Mouse (Mus musculus) kidney, postnatal 14 days (tissue): ENCODE measurements around the gene H2-T3.
"Not testable (repeated sequence)": the region's sequence is repeated elsewhere in the genome, so short reads cannot be mapped to it uniquely, and the experiment has no call there.

Experiments used
- DNase-seq: peaks from one replicate; pipeline ENCODE4 v3.0.0; 2022; ENCODE audit warnings: mixed read lengths

Gene H2-T3

DNA sequence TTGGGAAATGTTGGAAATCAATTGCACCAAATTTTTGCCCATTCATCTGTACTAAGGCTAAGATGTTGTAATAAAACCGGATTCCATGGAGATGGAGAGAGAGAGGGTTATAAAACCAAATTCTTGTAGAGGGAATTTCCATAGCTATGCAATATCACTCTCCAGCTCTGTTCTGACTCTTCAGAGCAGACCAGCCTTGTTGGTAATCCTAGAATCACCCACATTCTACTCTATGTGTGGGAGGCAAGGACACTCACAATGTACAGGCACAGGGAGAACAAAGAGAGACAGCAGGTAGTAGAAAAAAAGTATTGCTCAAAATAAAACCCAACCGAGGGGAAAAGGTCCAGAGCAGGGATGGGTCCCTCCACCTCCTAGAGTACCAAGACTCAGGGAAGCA lies 14.0 kb downstream of the H2-T3 start:
- DNase-seq, result not testable (repeated sequence)

DNA sequence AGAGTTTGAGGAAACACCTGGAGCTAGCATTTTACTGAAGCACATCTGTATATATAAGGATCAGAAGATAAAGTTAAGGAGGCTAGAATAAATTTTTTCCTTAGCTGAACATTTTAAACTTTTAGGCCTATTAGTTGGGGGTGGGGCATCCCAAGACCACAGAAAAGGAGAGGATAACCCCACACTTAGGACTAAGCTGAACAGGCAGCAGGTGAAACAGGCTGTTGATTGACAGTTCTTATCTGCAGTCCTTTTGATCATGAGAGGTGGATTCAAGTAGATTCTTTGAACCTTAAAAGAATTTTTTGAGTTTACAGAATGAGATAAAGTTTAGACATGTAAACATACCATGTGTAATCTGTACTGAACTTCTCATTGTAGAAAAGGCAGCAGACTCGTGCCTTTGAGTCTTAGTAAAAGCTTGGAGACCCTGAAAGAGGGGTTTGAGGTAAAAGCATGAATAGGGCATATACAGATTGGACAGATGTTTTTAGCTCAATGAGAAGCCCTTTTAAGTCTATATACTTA lies 19.7 kb downstream of the H2-T3 start:
- no peak for DNase-seq

DNA sequence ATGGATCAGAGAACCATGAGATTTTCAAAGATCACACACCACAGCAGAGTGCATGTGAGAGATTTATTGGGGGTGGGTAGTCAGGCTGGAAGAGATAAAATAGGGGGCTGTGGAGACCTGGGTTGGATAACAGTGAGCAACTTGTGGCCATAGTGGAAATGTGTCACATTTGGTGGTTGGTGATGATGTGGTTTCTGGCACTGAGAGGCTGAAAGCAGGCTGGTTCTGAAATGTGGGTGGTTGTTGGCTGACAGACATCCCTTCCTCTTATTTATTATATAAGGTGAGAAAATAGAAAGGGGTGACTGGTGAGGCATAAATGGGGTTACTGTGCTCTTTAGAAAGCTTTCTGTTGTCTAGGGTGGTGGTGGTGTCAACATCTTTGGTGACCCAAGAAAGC lies 20.3 kb downstream of the H2-T3 start:
- DNase-seq, result no peak

DNA sequence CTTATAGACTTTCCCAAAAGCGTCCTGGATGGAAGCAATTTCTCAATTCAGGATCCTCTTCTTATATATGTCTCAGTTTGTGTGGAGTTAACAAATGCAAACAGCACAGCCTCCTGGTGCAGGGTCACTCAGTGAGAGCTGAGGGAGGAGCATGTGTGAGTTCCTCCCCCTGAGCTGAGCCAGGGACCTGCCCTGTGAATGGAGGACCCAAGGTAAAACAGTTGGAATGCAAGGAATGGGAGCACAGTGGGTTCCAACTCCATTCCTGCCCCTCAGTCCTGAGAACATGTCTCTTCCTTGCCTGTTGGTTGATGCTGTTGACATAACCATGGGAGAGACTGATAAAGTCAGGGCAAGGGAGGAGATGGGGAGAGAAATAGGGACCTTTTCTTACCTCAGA lies 21.0 kb downstream of the H2-T3 start:
- DNase-seq, result not testable (repeated sequence)

DNA sequence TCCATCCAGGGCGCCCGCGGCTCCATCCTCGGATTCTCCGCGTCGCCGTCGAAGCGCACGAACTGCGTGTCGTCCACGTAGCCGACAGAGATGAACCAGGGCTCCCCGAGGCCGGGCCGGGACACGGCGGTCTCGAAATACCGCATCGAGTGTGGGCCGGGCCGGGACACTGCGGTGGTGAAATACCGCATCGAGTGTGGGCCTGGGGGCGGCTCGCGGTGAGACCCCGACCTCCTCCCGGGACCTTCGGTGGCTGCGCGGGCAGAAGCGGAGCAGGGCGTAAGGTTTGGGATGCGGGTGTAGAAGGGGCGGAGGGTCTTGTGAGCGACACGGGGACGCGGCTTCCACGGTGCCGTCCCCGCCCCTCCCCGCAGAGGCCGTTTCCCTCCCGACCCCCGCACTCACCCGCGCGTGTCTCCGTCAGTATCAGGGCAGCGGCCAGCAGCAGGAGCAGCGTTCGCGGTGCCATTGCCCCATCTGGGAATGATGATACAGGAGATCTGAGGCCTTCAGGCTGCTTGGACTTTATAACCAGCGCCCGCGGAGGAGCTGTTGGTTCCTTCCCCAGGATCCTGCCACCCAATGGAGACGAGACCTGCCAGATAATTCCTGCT lies 21.9 kb downstream of the H2-T3 start, which contains the start of gene Gm8909:
TSS of gene Gm8909 (minus strand) at position 499 of the 614 bp plus-strand sequence.
- no peak for DNase-seq

DNA sequence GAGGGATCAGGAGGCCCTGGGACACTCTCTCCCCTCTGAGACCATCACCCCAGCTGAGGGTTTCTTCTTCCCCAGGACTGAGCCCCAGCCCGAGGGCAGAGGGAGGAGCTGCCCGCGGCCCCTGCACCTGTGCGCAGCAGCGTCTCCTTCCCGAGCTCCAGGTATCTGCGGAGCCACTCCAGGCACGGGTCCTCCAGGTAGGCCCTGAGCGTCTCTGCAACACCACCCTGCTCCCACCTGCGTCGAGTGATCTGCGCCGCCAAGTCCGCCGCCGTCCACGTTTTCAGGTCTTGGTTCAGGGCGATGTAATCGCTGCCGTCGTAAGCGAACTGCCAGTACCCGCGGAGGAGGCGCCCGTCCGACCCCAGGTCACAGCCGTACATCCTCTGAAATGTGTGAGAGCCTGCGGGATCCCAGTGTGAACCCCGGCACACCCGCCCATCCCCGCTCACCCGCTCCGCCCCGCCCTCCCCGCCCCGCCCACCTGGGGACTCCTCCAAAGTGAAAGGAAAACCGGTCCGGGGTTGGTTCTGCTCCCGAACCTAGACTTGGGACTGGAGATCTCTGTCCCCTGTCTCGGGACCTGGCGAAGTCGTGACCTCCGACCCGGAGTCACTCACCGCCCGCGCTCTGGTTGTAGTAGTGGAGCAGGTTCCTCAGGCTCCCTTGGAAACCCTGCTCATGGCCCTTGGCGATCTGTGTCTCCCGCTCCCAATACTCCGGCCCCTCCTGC lies 22.6 kb downstream of the H2-T3 start:
- DNase-seq, result no peak

DNA sequence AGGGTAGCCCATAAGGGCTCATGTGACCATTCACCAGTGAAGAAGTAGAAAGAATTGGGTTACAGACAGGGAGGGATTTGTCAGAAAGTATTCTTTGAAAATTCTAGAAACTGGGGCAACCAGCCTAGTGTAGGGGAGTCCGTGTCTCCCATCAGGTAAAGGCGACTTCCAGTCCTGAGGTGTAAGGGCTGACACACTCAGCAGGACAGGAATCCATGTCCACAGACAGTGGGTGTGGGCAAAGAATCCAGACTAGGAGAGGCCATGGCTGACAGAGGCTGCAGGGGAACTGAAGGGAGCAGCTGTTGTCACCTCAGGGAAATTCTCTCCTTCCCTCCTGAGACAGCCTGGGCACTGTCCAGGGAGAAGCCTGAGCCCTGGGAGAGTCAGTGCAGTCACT lies 23.2 kb downstream of the H2-T3 start:
- DNase-seq, result not testable (repeated sequence)

DNA sequence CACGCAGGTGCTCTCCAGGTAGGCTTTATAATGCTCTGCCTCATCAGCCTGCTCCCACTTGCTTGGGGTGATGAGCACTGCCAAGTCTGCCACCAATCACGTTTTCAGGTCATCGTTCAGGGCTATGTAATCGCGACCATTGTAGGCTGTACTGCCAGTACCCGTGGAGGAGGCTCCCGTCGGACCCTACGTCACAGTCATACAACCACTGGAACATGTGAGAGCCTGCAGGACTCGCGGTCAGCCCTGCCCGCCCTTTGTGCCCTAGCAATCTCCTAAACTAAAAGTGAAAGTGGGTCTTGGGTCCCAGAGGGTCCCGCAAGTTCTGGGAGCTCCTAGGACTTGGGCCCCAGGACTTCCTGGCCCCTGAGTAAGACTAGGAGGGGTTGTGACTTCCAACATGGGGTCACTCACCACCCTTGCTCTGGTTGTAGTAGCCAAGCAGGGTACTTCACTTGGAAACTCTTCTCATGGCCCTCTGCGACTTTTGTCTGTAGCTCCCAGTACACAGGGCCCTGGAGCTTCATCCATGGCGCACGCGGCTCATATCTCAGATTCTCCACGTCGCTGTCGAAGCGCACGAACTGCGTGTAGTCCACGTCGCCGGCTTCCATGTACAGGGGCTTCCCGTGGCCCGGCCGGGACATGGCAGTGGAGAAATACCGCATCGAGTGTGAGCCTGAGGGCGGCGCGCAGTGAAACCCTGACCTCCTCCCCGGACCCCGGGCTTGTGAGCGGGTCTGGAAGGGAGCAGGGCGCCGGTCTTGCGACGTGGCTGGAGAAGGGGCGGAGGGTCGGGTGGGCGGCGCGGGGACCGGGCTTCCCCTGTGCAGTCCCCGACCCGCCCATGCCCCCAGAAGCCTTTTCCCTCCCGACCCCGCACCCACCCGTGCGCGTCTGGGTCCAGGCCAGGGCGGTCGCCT lies 28.7 kb downstream of the H2-T3 start:
- no peak for DNase-seq

DNA sequence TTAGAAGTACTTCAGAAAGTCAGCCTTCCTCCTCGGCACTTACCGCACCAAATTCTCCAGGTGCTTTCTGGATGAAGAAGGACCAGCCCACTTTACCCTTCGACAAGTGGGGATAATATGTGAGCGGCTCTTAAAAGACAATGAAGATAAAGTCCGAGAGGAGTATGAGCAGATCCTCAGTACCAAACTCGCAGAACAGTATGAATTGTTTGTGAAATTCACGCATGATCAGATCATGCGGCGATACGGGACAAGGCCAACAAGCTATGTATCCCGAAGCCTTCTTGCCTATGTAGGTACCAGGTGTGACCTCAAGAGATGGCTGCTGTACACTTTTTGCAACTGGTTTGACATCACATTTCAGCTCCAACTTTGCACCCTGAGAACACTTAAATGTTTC lies 31.8 kb downstream of the H2-T3 start:
- DNase-seq, result not testable (repeated sequence)

DNA sequence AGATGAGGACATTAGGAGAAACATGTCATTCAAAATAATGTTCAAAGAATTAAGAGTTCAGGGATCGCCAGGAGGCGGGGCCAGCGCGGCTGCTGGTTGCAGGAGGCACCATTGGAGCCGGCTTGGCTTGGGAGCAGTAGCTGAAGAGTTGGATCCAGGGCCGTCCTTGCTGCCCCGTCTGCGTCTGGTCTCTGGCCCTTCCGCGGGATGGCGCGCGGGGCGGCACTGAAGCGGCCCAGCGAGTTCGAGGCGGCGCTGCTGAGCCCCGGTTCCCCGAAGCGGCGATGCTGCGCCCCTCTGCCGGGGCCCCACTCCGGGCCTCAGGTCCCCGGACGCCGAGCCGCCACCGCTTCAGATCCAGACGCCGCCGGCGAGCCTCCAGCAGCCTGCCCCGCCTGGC lies 32.3 kb downstream of the H2-T3 start:
- peak; percentile 14 for DNase-seq

DNA sequence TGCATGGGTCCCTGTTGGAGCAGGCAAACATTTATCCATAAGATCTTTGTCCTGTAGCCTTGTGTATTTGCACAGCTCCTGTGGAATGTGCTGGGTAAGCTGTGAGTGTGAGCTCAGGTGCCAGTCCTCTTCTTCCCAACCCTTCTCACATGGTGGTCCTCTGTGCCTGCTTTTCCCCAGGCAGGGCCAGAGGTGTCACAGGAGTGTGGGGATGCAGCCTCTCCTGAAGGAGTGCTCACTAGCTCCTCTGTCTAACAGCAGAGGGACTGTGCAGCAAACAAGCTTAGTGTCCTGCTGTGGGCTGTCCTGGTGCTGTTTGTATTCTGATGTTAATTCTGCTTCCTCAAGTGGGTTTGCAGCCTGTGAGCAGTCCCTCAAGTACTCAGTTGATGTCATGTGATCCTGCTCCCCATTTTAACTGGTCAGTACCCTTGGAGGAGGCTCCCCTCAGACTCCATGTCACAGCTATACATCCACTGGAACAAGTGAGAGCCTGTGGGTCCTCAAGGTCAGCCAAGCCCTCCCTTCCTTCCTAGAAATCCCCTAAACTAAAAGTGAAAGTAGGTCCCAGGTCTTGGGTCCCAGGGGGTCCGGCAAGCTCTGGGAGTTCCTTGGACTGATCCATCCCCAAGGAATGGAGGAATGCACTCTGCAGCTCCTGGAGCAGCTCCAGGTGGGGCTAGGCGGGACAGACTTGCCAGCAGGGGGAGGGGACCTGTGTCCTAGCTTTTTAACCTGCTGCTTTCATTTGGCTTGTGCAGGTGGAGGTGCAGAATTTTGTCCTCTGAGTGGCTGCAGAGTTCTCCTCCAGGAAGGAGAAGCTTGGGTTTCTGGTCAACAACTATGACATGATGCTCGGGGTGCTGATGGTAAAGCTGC lies 35.6 kb downstream of the H2-T3 start:
- no peak for DNase-seq

DNA sequence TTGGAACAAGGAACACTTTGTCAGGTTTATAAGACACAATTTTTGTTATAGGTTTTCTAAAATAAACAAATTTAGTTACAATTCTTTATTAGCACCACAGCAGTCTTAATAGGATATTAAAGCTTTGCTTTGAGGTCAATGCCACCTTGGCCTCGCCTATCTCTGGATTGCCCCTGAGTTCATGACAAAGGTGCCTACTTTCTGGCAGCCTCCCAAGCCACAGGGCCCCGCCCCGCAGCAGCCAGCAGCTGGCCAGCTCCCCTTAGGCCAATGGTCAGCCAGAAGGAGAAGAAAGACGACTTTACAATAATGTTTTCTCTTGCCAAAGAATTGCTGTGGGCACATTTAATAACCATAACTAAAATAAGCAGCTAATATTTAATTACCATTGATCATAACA lies 38.9 kb downstream of the H2-T3 start:
- not testable (repeated sequence) for DNase-seq

DNA sequence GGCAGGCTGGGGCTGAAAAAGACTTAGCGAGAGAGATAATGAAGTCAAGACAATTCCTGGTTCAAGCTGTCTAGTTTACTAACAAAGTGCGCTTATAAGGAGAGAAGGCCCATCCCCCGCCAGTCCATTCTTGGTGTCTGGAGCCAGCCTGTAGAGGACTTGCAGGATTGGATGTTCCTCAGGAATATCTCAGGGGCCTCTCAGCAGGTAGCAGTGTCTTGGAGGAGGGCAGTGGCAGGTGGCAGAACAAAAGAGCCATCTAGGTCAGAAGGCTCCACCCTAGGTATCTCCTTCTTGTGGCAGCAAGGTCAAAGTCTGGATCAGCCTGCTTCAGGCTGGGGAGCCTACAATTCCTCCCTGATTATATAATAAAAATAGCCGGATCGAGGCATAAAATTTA lies 41.6 kb downstream of the H2-T3 start:
- not testable (repeated sequence) for DNase-seq

DNA sequence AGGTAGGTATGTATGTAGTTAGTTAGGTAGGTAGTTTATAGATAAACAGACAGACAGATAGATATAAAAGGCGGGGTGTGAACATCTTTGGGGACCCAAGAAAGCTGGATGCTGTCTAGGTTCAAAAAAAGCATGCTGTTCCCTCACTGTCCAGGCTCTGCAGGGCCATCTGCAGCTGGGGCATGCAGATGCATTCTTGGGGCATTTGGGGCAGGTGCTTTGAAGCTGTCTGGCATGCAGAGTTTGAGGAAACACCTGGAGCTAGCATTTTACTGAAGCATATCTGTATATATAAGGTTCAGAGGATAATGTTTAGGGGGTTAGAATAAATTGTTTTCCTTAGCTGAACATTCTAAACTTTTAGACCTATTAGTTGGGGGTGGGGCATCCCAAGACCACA lies 43.1 kb downstream of the H2-T3 start:
- not testable (repeated sequence) for DNase-seq

DNA sequence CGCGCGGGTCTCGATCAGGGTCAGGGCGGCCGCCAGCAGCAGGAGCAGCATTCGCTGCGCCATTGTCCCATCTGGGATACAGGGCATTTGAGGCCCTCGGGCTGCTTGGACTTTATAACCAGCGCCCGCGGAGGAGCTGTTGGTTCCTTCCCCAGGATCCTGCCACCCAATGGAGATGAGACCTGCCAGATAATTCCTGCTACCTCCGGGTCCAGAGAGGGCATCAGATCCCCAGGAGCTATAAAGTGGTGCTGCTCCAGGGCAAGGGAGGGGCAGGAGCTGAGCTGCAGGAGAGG lies 44.3 kb downstream of the H2-T3 start:
- not testable (repeated sequence) for DNase-seq

DNA sequence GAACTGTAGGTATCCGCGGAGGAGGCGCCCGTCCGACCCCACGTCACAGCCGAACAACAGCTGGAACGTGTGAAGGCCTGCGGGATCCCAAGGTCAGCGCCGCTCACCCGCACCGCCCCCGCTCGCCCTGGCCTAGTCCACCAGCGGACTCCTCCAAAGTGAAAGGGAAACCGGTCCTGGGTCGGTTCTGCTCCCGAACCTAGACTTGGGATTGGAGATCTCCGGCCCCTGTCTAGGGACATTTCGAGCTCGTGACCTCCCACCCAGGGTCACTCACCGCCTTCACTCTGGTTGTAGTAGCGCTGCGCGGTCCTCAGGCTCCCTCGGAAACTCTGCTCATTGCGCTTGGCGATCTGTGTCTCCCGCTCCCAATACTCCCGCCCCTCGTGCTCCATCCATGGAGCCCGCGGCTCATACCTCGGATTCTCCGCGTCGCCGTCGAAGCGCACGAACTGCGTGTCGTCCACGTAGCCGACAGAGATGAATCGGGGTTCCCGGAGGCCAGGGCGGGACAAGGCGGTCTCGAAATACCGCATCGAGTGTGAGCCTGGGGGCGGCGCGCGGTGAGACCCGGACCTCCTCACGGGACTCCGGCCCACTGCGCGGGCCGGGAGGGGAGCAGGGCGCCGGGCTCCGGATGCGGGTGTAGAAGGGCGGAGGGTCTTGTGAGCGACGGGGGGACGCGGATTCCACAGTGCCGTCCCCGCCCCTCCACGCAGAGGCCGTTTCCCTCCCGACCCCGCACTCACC lies 44.8 kb downstream of the H2-T3 start:
- DNase-seq, result peak; percentile 18

DNA sequence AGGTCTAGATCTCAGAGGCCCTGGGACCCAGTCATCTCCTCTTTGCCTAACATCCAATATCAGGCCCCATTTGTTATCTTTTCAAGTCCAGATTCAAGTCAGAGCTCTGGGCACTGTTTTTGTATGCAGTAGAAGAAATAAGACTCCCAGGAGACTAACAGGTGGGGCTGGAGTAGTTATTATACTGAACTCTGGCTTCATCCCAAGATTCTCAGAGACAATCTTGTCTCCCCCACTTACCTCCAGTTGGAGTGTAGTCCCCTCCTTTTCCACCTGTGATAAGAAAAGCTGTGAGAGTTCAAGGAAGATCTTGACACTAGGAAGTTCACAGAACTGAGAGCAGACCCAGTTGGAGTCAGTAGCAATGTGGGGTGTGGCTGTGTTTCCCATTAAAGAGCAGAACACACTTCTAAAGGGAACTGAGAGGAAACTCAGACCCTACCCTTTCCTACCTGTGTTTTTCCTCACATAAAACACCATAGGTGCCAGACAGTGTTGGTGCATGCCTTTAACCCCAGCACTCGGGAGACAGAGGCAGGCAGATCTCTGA lies 53.7 kb downstream of the H2-T3 start:
- DNase-seq, result not testable (repeated sequence)
